Mouse (Mus musculus): ENCODE data around the gene Cst6.

GRCm38 (mm10) chr19:5370932-5371331 lies 21.6 kb upstream of the Cst6 start:
- TF ChIP-seq CTCF (IDR thresholded peaks at IDR 0.05; ENCODE audit: low read depth, low read length) = no peak
- no peak for TF ChIP-seq POLR2A (IDR thresholded peaks at IDR 0.05; ENCODE audit: borderline replicate concordance, low read depth, low read length)

Measured in bone marrow macrophage, adult 2 months (primary cell).